Mouse (Mus musculus) adrenal gland, adult 8-10 months (tissue): Measurements from ENCODE around the gene Tmem150a. TPM values are rescaled to one million over a fixed set of nuclear protein-coding genes. Genes with fewer than 3 reads are reported as not detected.

ENCODE experiments used
- DNase-seq: peaks from one replicate; pipeline ENCODE4 v3.0.0; 2022
- total RNA-seq, 4 experiments: library from RNA; stranded (reverse); gene quantifications; 2 replicates each; pipeline ENCODE4 v1.2.4; 2022

Gene Tmem150a
- total RNA-seq, 4 experiments from 2014 or later, result 20.0 to 37.7 (median 28.2) TPM

GRCm38 (mm10) chr6:72352636-72353405, 2.4 kb upstream of the Tmem150a start:
- no peak for DNase-seq

DNA sequence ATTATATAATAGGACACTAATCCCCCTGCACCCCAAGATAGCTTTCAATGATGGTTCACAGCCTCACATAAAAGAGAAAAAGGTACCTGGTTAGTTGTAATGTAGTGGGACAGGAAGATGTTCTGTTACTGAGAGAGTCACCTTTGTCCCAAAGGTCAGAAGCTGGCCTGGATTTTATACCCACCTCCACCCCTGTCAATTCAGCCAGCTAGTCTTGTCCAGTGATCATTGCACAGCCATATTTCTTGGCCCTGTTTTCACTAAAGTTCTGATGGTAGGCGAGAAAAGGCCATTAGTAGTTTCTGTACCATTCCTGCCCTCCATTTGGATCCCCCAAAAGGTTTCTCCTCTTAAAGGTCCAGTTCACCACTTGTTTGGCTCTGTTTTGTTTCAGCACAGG, 1.2 kb upstream of the Tmem150a start:
- DNase-seq, result no peak

GRCm38 (mm10) chr6:72356001-72356532, 820 bp downstream of the Tmem150a start:
- DNase-seq, result peak; percentile 45

- no peak for DNase-seq
Measured at GRCm38 (mm10) chr6:72357164-72358079, 2.2 kb downstream of the Tmem150a start.

DNA sequence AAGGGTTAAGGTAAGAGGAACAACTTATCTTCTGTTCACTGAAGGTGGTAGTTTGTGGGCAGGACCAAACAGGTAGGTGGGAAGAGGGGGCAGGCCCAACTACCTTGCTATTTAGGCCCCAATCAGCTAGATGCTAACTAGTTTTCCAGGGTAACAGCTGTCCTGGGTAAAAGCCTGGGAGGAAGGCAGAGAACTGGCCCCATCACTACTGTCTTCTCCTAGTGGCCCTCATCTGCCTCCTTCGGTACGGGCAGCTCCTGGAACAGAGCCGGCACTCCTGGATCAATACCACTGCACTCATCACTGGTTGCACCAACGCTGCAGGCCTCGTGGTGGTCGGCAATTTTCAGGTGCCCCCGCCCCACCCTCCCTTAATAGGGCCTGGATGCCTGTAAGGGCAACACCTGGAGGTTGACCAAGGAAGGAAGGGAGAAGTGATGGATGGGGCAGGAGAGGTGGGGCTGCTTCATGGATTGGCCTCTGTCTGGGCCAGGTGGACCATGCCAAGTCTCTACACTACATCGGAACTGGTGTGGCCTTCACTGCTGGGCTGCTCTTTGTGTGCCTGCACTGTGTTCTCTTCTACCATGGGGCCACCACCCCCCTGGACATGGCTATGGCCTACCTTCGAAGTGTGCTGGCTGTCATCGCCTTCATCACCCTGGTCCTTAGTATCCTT, 3.0 kb downstream of the Tmem150a start:
- no peak for DNase-seq

DNA sequence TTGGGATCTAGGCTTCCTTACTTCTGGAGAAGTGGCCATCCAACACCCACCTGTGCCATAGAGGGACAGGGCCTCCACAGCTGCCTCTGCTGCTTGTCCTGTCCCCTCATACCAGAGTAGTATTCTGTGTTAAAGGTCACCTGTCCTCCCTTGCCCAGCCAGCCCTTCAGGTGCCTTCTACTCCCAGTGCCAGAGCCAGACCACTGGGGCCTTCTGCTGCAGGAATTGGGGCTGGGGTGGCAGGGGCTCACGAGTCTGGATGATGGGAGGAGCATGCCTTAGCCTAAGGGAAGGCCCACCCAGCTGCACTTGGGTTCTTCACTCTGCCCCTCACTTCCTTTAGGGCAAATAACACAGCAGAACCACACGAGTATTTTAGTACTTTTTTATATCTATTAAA, 4.1 kb downstream of the Tmem150a start:
- DNase-seq, result no peak

GRCm38 (mm10) chr6:72359891-72360598, 4.8 kb downstream of the Tmem150a start:
- no peak for DNase-seq

DNA sequence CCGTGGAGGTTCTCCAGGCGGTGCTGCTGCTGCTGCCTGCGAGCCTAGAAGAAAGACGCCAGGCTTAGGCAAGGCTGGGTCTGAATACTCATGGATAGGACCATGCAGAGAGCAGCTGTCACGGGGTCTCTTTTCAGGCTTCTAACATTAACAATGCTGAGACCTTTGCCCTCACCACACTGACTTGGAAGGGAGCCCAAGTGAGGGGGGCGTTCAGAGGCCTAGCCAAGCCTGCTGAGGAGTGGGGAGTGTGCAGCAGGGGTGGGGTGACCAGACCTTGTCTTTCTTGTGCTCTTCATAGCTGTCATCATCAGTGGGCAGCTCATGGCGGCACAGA, 5.3 kb downstream of the Tmem150a start:
- DNase-seq, result no peak

- DNase-seq, result peak; percentile 82
Measured at GRCm38 (mm10) chr6:72361121-72361551, 5.9 kb downstream of the Tmem150a start.

DNA sequence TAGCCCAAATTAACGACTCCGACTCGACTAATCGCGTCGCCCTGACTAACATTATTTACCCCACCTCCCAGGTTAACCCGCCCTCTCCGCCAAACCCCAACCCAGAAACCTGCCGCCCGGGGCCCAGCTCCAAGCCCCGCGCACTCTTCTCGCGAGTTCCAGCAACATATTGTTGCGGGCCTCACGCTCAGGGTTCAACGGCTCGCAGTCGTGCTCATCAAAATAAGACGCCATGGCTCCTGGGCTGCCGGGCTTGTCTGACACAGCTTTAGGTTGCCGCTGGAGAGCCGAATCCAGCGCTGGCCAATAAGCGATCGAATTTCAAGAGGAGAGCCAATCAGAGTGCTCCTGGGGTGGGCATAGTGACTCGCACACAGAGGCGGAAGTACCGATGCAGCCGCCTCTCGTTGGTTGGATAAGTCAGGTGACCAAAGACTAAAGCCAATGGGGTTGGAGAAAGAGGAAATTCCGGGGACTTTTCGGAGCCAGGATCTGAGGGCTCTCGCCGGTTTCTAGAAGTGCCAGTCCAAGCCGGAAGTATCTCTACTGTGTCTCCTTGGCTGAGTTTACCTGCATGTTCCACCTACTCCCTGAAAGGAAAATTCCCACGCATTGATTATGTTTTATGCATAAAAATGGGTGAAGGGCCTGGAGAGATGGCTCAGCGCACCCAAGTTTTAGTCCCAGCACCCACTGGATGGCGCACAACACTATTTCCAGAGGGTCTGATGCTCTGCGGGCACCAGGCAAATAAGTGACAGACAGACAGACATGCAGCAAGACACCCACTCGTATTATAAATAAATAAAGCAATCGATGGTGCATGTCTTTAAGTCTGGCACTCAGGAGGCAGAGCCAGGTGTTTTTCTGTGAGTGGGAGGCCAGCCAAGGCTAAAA, 7.1 kb downstream of the Tmem150a start:
- peak; percentile 97 for DNase-seq

DNA sequence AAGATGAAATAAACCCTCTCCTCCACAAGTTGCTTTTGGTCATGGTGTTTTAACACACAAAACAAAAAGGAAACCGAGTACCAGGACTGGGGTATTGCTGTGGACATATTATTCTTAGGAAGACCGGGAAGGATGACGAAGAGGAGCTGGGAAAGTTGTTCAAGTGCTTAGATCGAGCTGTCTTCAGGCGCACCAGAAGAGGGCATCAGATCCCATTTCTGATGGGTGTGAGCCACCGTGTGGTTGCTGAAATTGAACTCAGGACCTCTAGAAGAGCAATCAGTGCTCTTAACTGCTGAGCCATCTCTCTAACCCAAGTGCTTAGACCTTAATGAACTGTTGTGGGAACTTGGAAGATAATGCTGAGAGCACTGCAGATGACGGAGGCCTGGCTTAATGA, 8.8 kb downstream of the Tmem150a start:
- DNase-seq, result no peak

DNA sequence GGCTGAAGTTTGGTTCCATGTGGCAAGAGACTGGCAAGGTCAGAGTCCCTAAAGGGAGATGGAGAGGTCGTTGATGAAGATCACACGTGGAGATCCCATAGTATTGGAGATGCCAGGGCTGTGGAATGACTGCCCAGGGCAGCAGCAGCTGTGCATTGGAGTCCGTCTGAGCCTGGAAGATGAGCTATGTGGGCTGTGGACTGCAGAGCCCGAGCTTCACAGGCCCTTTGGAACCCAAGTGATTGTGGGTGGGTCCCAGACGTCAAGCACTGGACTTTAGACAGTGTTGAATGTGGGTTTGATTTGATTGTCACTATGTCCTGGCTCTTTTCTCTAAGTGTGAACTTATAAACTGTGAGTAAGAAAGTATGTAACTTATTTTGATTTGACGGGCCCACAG, 9.7 kb downstream of the Tmem150a start:
- no peak for DNase-seq

DNA sequence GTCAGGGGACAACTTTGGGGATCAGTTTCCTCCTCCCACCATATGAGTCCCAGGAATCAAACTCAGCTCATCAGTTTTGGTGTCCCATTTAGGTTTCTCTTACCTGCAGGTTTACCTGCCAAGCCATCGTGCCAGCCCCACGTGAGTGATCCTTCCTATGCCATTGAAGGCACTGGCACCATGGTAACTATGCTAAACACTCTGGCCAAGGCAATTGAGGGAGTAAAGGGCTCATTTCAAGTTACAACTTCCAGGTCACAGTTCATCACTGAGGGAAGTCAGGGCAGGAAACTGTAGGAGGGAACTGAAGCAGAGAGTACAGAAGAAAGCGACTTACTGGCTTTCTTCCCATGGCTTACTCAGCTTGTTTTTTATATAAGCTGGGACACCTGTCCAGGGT, 11.1 kb downstream of the Tmem150a start:
- no peak for DNase-seq

GRCm38 (mm10) chr6:72366844-72367443, 11.7 kb downstream of the Tmem150a start, which contains the start of gene Rnf181:
Gene Rnf181 (minus strand): TSS chr6:72366956.
- DNase-seq, result no peak

GRCm38 (mm10) chr6:72367460-72367974, 12.3 kb downstream of the Tmem150a start:
- DNase-seq, result no peak

- no peak for DNase-seq
Measured at GRCm38 (mm10) chr6:72369557-72369956, 14.3 kb downstream of the Tmem150a start.

GRCm38 (mm10) chr6:72370091-72370490, 14.8 kb downstream of the Tmem150a start:
- peak; percentile 84 for DNase-seq

DNA sequence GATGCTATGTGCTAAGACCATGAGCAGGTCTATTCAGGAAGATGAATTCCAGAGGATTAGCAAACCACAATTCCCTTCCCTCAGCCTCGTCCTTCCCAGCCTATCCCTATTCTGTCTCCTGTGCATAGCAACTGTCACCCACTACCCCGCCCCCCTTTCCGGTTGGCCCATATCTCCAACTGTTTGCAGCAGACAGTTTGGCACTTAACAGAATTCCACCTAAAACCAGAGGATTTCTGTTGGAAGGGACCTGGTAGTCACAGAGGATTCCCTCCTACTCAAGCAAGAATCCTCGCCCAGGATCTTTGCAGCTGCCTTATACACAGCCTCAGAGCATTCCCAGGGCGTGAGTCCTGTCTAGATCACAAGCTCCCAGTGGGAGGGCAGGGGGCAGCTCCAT, 15.9 kb downstream of the Tmem150a start:
- DNase-seq, result no peak

GRCm38 (mm10) chr6:72371571-72371970, 16.3 kb downstream of the Tmem150a start:
- no peak for DNase-seq

DNA sequence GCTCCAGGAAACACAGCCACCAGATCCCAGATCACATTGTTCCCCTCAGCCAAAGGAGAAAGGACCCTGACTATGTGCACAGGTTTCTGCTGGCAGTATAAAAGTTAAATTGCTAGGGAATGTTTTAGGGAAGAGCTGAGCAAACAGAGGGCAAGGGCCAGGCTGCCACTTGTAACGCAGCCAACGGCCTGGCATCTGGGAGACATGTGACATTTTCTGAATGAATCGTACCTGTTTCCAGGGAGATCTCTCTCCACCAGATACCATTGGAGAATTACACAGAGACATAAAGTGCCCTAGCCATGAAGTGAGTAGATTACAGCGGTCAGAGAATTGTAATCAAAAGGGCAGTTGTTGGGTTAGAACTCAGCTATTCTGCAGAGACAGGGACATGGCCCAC, 17.9 kb downstream of the Tmem150a start:
- DNase-seq, result no peak
